Mouse (Mus musculus) cerebellum, adult 8-10 months (tissue): ENCODE results near the gene Zfp82.

ENCODE experiments used
- DNase-seq: peaks from one replicate; pipeline ENCODE4 v3.0.0; 2022

Zfp82 gene

DNA sequence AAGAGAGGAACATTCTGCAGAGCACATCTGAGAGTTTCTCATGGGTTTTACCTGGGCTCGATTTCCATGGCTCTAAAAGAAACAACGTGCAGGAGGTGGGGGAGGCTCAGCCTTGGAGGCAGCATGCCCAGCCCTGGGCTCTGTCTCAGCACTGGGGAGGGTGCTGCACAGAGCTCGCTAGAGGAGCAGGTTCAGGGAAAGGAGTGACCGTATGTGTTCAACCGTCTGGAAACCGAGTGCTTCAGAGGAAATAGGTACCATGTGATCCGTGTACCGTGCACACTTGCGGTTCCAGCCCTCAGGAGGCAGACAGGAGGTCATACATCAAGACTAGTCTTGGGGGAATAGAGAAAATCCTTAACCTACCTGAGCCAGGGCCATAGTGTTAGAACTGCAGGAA, 28.3 kb downstream of the Zfp82 start:
- no peak for DNase-seq

DNA sequence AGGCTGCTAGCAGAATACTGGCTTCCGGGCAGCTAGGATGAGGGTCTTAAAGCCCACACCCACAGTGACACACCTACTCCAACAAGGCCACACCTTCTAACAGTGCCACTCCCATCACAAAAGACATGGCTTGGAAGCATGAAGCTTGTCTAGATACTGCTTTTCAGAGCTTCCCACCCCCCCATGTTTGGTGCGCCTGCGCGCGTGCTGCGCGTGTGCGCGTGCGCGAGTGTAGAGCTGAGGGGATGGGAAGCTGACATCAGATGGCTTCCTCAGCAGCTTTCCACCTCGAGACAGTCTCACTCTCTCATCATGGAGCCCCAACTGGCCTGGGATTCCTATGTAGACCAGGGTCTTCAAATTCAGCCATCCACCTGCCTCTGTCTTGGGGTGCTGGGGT, 38.4 kb downstream of the Zfp82 start:
- DNase-seq = no peak

GRCm38 (mm10) chr7:30031379-30031778, 41.3 kb downstream of the Zfp82 start:
- no peak for DNase-seq

DNA sequence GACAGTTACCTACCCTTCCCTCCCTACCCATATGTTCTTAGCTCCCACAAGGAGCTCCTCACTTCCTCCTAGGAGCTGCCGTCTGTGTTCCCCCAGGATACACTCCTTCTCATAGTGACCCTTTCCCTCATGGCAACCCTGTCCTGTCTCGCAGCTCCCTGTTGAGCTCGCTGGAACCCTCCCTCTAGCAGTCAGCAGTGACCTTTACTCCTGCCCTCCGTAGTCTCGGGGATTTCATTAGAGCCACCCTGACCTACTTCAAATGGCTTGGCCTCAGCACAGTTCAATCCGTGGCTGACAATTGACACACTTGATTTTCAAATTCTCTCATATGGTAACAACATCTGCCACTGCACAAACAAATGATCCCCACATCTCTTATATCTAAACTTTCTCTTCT, 42.0 kb downstream of the Zfp82 start:
- no peak for DNase-seq

GRCm38 (mm10) chr7:30028572-30028971, 44.1 kb downstream of the Zfp82 start:
- no peak for DNase-seq

GRCm38 (mm10) chr7:30027331-30027730, 45.4 kb downstream of the Zfp82 start:
- DNase-seq = no peak

GRCm38 (mm10) chr7:30025358-30025757, 47.3 kb downstream of the Zfp82 start:
- no peak for DNase-seq

- no peak for DNase-seq
Measured at GRCm38 (mm10) chr7:30023800-30024199, 48.9 kb downstream of the Zfp82 start.

DNA sequence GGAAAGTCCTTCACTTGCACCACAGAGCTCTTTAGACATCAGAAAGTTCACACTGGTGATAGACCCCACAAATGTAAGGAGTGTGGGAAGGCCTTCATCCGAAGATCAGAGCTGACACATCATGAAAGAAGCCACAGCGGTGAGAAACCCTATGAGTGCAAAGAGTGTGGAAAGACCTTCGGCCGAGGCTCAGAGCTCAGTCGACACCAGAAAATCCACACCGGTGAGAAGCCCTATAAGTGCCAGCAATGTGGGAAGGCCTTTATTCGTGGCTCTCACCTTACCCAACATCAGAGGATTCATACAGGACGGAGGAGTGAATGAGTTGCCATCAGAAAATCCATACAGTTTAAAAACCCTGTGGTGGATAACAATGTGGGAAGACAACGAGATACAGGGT, 49.4 kb downstream of the Zfp82 start:
- no peak for DNase-seq

- no peak for DNase-seq
Measured at GRCm38 (mm10) chr7:30019543-30019942, 53.2 kb downstream of the Zfp82 start.

DNA sequence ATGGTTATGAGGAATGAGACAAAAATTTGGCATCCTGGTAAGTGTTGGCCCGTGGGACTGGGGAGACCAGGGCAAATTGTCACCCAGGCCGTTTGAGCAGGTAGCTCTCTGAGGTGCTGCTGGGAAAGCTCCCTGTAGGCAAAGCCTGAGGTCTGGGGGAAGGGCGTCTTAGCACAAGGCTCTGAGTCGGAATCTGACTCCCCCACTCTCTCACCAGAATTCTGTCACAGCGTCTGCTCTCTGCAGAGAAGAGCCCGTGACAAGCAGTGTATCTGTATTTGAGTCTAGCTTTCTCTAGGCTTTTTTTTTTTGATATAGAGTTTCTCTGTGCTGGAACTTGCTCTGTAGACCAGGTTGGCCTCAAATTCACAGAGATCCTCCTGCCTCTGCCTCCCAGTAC, 55.5 kb downstream of the Zfp82 start:
- no peak for DNase-seq

DNA sequence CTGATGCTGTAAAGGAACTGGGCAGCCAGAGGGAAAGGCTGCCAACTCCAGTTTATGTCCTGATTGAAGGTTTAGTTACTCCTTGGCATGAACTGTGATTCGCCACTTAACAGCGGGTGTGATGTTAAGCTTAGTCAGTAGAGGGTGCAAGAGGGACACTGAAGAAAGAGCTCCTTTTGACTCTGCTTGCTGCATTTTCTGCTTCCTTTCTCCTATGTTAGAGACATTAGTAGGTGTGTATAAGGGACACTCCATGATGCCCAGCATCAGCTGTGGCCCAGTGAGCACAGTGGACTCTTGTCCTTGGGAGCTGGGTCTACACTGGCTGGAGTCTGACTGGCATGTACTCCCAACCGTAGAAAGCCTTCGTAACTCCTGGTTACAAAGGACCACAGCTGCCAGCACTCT, 59.7 kb downstream of the Zfp82 start:
- peak; percentile 38 for DNase-seq

- no peak for DNase-seq
Measured at GRCm38 (mm10) chr7:30010551-30011195, 62.0 kb downstream of the Zfp82 start.

- DNase-seq = no peak
Measured at GRCm38 (mm10) chr7:30009321-30010085, 63.2 kb downstream of the Zfp82 start.

- no peak for DNase-seq
Measured at GRCm38 (mm10) chr7:30008020-30008690, 64.5 kb downstream of the Zfp82 start.

GRCm38 (mm10) chr7:30007601-30008000, 65.1 kb downstream of the Zfp82 start:
- no peak for DNase-seq
